Mouse (Mus musculus) v-Abl transformed pro-B cells (cell line): ENCODE measurements at regions not wholly inside any gene's neighbourhood (a gene's known extent, or its start where the extent isn't known, plus 50 kb on each side); places are given as distances from the start of the nearest gene placed in this dataset.

Source experiments
- in situ Hi-C, 2 experiments: fragments of 400-800 bp; cut with MboI; formaldehyde crosslinking; loops; one replicate each; pipeline ENCODE4 v1.15.1; 2025; ENCODE audit not compliant: unreplicated experiment in 2 of 2

- in situ Hi-C loops: no loop called here
Observed at GRCm38 (mm10) chr8:34590976-34591749, 479.6 kb upstream of the Gm10131 start.

DNA sequence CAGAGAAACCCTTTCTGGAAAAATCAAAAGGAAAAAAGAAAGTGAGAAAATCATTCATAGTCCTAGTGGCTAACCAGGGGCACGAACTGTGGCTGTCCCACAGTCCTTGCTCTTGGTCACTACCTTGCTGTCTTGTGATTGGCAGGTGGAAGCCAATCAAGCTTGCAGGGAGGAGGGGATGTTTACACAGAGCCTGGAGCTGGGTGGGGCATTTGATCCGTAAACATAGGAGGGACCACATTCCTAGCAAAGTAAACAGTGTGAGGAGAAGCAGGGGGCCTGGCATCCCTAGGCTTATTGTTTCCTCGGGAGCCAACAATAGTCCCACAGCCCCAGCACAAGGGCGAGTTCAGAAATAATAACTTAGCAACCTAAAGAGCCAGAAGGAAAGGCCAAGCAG lies 466.5 kb upstream of the Gm10131 start:
- in situ Hi-C loops: no loop called here

- in situ Hi-C loops: no loop called here
Observed at GRCm38 (mm10) chr8:34574009-34574408, 462.5 kb upstream of the Gm10131 start.

GRCm38 (mm10) chr8:34573007-34573881 lies 461.7 kb upstream of the Gm10131 start:
- in situ Hi-C loops: no loop called here

GRCm38 (mm10) chr8:34571736-34572135 lies 460.2 kb upstream of the Gm10131 start:
- in situ Hi-C loops: no loop called here

GRCm38 (mm10) chr8:34562278-34562677 lies 450.7 kb upstream of the Gm10131 start:
- in situ Hi-C loops: no loop called here

- in situ Hi-C loops: no loop called here
Observed at GRCm38 (mm10) chr8:34549786-34550185, 438.2 kb upstream of the Gm10131 start.

DNA sequence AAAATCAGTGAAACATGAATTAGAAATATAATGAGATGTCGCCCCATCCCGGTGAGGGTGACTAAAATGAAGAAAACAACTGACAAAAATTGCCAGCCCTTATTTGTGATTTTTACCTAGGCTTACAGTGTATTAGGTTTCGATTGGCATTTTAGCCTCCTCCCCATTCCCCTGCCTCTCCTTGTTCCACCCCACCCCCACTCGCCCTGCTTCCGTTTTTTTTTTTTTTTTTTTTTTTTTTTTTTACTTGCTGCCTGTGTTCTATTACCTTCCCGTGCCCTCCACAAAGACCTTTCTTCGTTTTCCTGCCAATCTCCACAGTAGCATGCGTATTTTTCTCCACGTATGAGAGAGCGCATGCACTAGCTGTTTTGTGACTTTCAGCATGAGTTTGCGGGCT lies 435.3 kb upstream of the Gm10131 start:
- in situ Hi-C loops: no loop called here

- in situ Hi-C loops: no loop called here
Observed at GRCm38 (mm10) chr8:34542361-34543038, 431.0 kb upstream of the Gm10131 start.

DNA sequence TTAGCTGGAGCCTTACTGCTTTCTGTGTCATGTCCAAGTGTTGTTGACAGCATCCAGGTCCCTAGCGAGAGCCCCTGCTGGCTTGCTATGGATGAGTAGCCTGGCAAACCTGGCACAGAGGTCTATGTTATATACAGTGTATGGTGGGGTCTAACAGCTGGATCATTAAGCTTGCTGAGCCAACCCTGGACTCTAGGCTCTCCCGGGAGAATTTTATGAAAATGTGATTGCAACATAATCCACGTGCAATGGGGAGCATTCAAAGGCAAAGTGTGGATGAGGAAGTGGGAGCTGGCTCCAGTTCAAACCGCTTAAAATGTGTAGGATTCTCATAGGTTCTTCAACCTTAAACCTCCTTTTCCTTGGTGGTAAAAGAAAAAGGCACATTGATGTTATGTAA lies 427.7 kb upstream of the Gm10131 start:
- in situ Hi-C loops: no loop called here

- in situ Hi-C loops: no loop called here
Observed at GRCm38 (mm10) chr8:34535434-34535833, 423.9 kb upstream of the Gm10131 start.

DNA sequence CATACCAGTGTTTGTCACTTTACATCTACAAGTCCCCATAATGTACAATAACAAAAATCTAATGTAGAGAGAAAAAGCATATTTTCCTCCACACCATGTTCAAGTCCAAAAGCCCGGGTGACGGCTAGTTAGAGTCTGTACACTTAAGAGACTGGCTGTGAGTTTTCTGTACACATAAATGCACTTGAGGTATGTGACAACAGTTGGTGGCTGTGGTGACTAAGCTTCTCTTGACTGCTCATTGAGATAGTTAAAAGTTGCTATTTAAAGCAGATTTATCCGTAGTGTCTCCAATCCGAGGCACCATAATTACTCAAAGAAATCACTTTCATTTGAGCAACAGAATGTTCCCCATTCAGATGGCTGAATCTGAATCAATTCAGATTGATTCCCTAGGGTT lies 421.9 kb upstream of the Gm10131 start:
- in situ Hi-C loops: no loop called here

DNA sequence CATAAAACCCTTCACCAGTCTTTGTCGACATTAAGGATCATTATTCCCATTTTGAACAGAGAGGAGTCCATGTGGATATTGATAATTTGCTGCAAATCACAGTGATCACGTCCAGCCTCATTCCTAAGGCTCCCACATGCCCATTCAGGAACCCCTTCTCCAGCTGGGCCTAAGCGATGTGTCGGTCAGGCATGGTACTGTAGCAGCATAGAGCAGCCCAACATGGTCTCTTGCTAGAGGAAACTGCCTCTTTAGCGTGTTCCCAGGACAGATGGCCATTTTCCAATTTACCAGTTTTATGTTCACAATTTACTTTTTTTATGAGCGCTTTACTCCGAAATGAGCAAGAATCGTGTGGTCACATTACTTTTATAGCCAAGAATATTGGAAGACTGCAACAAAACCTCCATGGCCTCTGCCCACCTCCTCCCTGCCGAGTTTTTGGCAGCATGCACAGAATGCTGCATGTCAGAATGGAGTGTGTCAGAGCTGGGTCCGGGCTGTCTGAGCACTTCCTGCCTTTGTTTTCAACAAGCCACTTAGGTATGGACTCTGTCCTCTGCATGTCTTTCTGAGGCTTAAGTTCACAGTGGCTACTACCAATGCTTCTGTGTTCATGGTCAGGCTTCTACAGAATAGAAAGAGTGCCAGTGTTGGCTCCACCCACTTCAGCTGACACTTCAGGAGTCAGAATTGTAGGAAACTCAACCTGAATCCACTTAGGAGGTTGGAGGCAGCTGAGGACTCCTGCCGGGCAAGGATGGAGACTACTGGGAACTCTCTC lies 419.6 kb upstream of the Gm10131 start:
- in situ Hi-C loops: no loop called here

GRCm38 (mm10) chr8:34530046-34530445 lies 418.5 kb upstream of the Gm10131 start:
- in situ Hi-C loops: no loop called here

DNA sequence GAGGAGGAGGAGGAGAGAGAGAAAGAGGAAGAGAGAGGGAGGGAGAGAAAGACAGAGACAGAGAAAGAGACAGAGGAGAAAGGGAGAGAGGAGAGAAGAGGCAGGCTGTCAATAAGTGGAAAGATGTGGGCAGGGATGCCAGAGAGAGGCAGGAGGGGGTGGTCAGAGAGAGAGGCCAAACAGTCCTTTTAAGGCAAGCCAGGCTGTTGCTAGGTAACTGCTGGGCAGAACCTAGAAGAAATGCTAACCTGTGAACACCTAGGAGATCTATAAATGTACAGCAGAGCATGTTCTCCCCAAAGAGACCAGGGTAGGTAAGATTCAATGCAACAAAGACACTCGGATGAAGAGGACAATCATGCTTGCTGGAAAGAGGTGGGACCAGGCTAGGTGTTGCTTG lies 417.9 kb upstream of the Gm10131 start:
- in situ Hi-C loops: no loop called here

GRCm38 (mm10) chr8:34528213-34528612 lies 416.7 kb upstream of the Gm10131 start:
- in situ Hi-C loops: no loop called here

DNA sequence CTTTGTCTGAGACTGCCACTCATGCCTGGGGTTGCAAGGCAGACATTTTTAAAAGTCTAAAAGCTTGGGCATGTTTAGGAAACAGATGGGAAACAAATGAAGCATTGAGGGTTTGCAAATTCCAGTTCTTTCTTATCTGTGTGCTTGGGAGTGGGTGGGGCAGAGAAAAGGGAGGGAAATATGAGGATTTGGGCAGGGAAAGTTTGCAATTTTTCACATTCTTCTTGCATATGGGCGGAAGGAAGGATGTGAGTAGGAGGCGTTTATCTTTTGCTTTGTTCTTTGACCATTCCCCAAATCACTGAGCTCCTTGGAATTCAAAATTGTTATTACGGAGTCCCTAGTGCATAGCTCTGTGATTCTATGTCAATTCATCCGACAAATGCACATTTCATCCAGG lies 413.7 kb upstream of the Gm10131 start:
- in situ Hi-C loops: no loop called here

- in situ Hi-C loops: no loop called here
Observed at GRCm38 (mm10) chr8:34523849-34524248, 412.3 kb upstream of the Gm10131 start.

DNA sequence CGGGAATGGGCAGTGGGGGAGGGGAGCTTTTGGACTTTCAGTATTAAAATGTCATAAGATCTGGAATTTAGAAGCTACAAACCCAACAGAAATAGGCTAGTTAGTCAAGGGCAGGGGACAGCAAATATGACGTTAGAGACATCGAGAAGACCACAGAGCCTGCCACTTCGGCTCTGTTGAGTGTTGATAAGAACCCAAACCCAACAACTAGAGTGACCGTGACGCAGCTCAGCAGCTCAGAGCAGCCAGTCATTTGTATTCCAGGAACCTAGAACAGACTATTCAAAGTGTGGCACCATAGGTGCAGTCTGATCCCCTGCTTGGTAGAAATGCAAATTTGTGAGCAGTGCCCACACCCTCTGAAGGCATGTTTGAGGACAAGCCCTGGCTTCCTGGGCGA lies 409.8 kb upstream of the Gm10131 start:
- in situ Hi-C loops: no loop called here

- in situ Hi-C loops: no loop called here
Observed at GRCm38 (mm10) chr8:34520664-34521063, 409.1 kb upstream of the Gm10131 start.
